14 mouse cellular contexts compared by ENCODE assay signal in genomic region chr16:5997651-5998050, GRCm38 (mm10).
"Had no signal": no experiment of that assay in that cellular context is flagged by ENCODE, and none has a peak within 500 bp of the region (broad histone marks: within the 10 kb centered on the region; RNA-seq: fewer than 3 reads in every experiment).

No protein-coding gene starts in this region.

- H3K4me3 ChIP-seq: left cerebral cortex, adult 2 months; limb, embryonic 10.5 days; liver, embryonic 15.5 days; midbrain, embryonic 13.5 days; myocyte; neural tube, embryonic 15.5 days had no signal

- H3K9me3 ChIP-seq: limb, embryonic 10.5 days; liver, embryonic 15.5 days; midbrain, embryonic 13.5 days; neural tube, embryonic 15.5 days had no signal

- H3K9ac ChIP-seq: liver, embryonic 15.5 days; midbrain, embryonic 13.5 days; neural tube, embryonic 15.5 days had no signal

- H3K27me3 ChIP-seq: liver, embryonic 15.5 days; neural tube, embryonic 15.5 days had no signal

- H3K36me3 ChIP-seq: limb, embryonic 10.5 days; liver, embryonic 15.5 days; midbrain, embryonic 13.5 days; neural tube, embryonic 15.5 days had no signal

- H3K4me1 ChIP-seq: limb, embryonic 10.5 days; liver, embryonic 15.5 days had no signal

- DNase-seq: lung, adult 2 months; lung, postnatal 36 days; right cerebral cortex, postnatal 4 days; spleen, adult 18-20 months; thymus, adult 18-20 months; thymus, postnatal 25 days had no signal

- H3K4me2 ChIP-seq: liver, embryonic 11.5 days; liver, embryonic 15.5 days; midbrain, embryonic 13.5 days; neural tube, embryonic 15.5 days had no signal

- ATAC-seq: lung, postnatal 0 days; midbrain, embryonic 13.5 days had no signal

- H3K27ac ChIP-seq: limb, embryonic 10.5 days; liver, embryonic 15.5 days; midbrain, embryonic 13.5 days; neural tube, embryonic 15.5 days had no signal
